Mouse (Mus musculus) liver, adult 2 months (tissue): ENCODE data around the gene Nrm.

ENCODE experiments used
- CTCF ChIP-seq: fragments of 200-500 bp; IDR thresholded peaks from 2 replicates; pipeline ENCODE4 v1.5.1; 2011; ENCODE audit warnings: low read depth, low read length, control low read depth
- POLR2A ChIP-seq: fragments of 200-500 bp; IDR thresholded peaks from 2 replicates; pipeline ENCODE4 v1.6.1; 2011; ENCODE audit warnings: low read length, control low read depth; ENCODE audit not compliant: insufficient read depth; ENCODE audit errors: extremely low read depth

GRCm38 (mm10) chr17:35870151-35870883 is 9.2 kb downstream of the Nrm start:
- TF ChIP-seq POLR2A (no peak), CTCF (no peak)
